Mouse (Mus musculus): ENCODE results near the gene Tenm3.

Tenm3 gene

GRCm38 (mm10) chr8:48437523-48438207 lies 406.1 kb downstream of the Tenm3 start:
- DNase-seq = no peak

- DNase-seq = no peak
These were observed 418.6 kb downstream of the Tenm3 start for GRCm38 (mm10) chr8:48425101-48425500.

GRCm38 (mm10) chr8:48417714-48418113 lies 426.0 kb downstream of the Tenm3 start:
- DNase-seq = no peak

- no peak for DNase-seq
These were observed 432.8 kb downstream of the Tenm3 start for GRCm38 (mm10) chr8:48410916-48411315.

- DNase-seq = no peak
These were observed 443.2 kb downstream of the Tenm3 start for GRCm38 (mm10) chr8:48400572-48400972.

- DNase-seq = no peak
These were observed 457.9 kb downstream of the Tenm3 start for GRCm38 (mm10) chr8:48385833-48386232.

GRCm38 (mm10) chr8:48380035-48380434 lies 463.7 kb downstream of the Tenm3 start:
- no peak for DNase-seq

DNA sequence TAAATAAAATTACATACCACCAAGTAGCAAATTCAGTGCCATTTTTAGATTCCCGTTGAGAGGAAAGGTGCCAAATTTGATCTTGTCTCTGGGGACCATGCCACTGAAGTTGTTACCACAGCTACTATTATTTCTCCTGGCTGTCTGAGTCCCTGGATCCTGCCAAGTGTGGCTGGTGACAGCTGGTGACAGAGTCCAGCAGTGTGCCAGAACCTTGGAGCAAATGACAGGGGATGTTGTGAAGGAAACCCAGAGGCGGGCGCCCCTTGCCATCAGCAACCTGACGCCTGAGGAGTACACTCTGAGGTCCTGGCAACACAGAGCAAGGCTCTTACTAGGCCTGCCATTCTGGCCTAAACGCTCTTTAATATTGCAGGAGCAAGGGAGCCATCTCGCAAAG lies 467.0 kb downstream of the Tenm3 start:
- DNase-seq = peak; percentile 68

GRCm38 (mm10) chr8:48375183-48375582 lies 468.6 kb downstream of the Tenm3 start:
- peak; percentile 53 for DNase-seq

- DNase-seq = no peak
These were observed 470.3 kb downstream of the Tenm3 start for GRCm38 (mm10) chr8:48373404-48373803.

- DNase-seq = no peak
These were observed 476.6 kb downstream of the Tenm3 start for GRCm38 (mm10) chr8:48367164-48367563.

GRCm38 (mm10) chr8:48356849-48357248 lies 486.9 kb downstream of the Tenm3 start:
- DNase-seq = no peak

DNA sequence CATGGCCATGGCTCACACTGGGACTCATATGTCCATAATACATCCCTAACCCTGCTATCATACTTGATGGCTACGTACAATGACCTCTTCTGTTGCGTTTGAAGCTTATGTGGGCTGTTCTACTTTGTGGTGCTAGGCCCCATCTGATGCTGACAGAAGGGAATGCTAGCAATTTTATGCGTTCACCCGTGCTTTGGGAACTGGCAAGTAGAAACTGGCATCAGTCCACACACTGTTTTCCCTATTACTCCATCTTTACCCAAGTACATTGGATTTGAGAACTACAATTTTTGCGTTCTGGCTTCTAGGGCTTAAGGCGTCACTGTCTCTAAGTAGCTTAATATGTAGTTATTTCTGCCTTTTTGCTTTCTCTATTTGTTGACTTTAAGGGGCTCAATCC lies 490.3 kb downstream of the Tenm3 start:
- peak; percentile 27 for DNase-seq

- no peak for DNase-seq
These were observed 494.9 kb downstream of the Tenm3 start for GRCm38 (mm10) chr8:48348901-48349300.

- no peak for DNase-seq
These were observed 495.4 kb downstream of the Tenm3 start for GRCm38 (mm10) chr8:48348386-48348785.

DNA sequence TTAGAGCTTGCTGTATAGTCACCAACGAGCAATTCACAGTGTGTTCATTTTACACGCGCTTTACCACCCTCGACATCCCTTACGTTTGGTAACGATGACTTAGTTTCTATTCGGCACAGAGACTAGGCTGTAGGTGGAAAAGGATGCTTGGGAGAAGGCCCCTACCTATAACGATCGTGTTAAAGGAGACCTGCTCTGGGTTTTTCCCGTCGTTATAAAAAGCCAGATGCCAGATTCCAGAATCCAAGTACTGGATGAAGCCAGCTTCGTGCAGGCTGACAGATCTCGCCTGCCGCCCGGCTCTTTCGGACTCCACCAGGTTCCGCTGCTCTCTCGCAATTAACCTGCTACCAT lies 500.7 kb downstream of the Tenm3 start:
- DNase-seq = no peak

GRCm38 (mm10) chr8:48342321-48343066 lies 501.3 kb downstream of the Tenm3 start:
- DNase-seq = no peak

GRCm38 (mm10) chr8:48341692-48342091 lies 502.1 kb downstream of the Tenm3 start:
- DNase-seq = no peak

GRCm38 (mm10) chr8:48341276-48341675 lies 502.5 kb downstream of the Tenm3 start:
- DNase-seq = no peak

GRCm38 (mm10) chr8:48322655-48323265 lies 521.0 kb downstream of the Tenm3 start:
- DNase-seq = no peak

GRCm38 (mm10) chr8:48322240-48322639 lies 521.5 kb downstream of the Tenm3 start:
- no peak for DNase-seq

- no peak for DNase-seq
These were observed 524.1 kb downstream of the Tenm3 start for GRCm38 (mm10) chr8:48319674-48320073.

DNA sequence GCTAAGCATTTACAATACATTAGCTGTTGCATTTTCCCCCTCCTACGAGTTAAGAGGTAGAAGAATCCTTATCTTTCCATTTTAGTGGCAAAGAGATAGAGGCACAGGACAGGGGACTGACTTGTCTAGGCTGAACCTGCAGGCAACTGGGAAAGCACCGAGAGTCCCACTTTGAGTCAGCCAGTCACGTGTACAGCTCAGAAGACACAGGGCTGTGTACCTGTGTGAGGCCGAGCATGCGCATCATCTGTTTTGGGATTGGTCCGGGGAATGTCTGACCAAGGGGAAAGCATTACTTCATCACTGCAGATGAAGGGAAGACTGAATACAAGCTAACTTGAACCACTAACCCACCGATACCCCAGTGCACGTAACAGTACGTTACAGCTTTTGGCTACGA lies 526.3 kb downstream of the Tenm3 start:
- DNase-seq = no peak

GRCm38 (mm10) chr8:48315605-48316004 lies 528.1 kb downstream of the Tenm3 start:
- DNase-seq = no peak

Data from layer of hippocampus, adult 9-11 months (tissue).